In the genomic region with DNA sequence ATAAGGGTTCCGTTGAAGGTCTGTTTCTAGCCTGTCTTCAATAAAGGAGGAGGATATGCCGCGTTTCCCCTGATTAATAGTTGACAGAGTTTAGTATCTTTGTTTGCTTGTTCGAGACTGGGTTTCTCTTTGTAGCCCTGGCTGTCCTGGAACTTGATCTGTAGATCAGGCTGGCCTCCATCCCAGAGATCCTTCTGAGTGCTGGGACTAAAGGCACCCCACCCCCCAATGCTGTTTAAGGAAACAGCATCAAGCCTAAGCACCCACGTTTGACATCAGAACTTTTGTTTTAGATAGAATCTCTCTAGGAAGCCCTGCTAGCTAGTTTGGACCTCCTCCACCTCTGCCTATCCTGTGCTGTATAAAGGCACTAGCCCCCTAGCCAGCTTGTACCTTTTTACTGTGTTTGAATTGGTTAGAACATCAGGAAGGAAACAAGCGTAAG, we compare ENCODE assay signal across 8 mouse cellular contexts. TPM values are rescaled to one million over a fixed set of nuclear protein-coding genes. Genes with fewer than 3 reads are reported as not detected.
A peak's percentile ranks its signal among the peaks of the same experiment; 100 is the strongest.
DNase-seq lines count a peak whose midpoint lies in the region; ATAC-seq and TF ChIP-seq lines count a peak whose summit lies in the region.

No protein-coding gene starts in this region.

- H3K27ac ChIP-seq in heart, embryonic 11.5 days (ENCODE audit: low read depth, low read length), result no peak overlapping the region
- H3K27ac ChIP-seq in MEL (ENCODE audit: control insufficient read depth, low read depth, low read length), result peak overlapping the region; percentile 32
- H3K27ac ChIP-seq in hindbrain, embryonic 12.5 days, result no peak overlapping the region
- H3K27ac ChIP-seq in macrophage, result peak overlapping the region; percentile 55

- no peaks in the 10 kb centered on the region for H3K9me3 ChIP-seq in heart, embryonic 11.5 days (replicated peaks; ENCODE audit: control insufficient read depth, low read length)
- no peaks in the 10 kb centered on the region for H3K9me3 ChIP-seq in MEL (replicated peaks; ENCODE audit: insufficient read depth, low read length)
- H3K9me3 ChIP-seq in hindbrain, embryonic 12.5 days (replicated peaks), result no peaks in the 10 kb centered on the region

- WGBS in heart, embryonic 11.5 days (ENCODE audit: insufficient replicate concordance), result 19% methylated on average over 6 of the region's 6 CpGs
- WGBS in hindbrain, embryonic 12.5 days, result 16% methylated on average over 6 of the region's 6 CpGs
- whole genome bisulfite sequencing in macrophage (ENCODE audit: missing documents), result 18% methylated on average over 6 of the region's 6 CpGs

- DNase-seq in heart, postnatal 4 days, result no peak
- DNase-seq in MEL (ENCODE audit: low read depth, low spot score), result no peak
- DNase-seq in adrenal gland, postnatal 14 days, result no peak
- DNase-seq in retina, embryonic 14.5 days (ENCODE audit: low spot score), result no peak
- DNase-seq in urinary bladder, postnatal 14 days (ENCODE audit: low spot score), result no peak

- peak overlapping the region; percentile 90 for H3K9ac ChIP-seq in heart, embryonic 11.5 days (ENCODE audit: low read depth, low read length)
- peak overlapping the region; percentile 89 for H3K9ac ChIP-seq in MEL (ENCODE audit: control insufficient read depth, low read depth, low read length, poor library complexity, severe bottlenecking)
- H3K9ac ChIP-seq in hindbrain, embryonic 12.5 days, result peak overlapping the region; percentile 74

- H3K36me3 ChIP-seq in heart, embryonic 11.5 days (ENCODE audit: control insufficient read depth, insufficient read depth, low read length), result no peaks in the 10 kb centered on the region
- H3K36me3 ChIP-seq in MEL (ENCODE audit: control insufficient read depth in 1 of 2, insufficient read depth in 2 of 2, low read length in 2 of 2), result peaks cover 0 to 17% of the 10 kb centered on the region in 2 experiments; a peak in 2 of 4 replicates
- no peaks in the 10 kb centered on the region for H3K36me3 ChIP-seq in hindbrain, embryonic 12.5 days
- H3K36me3 ChIP-seq in macrophage (ENCODE audit: inconsistent target), result no peaks in the 10 kb centered on the region

- no peak for TF ChIP-seq RAD21 in MEL (IDR thresholded peaks at IDR 0.05; ENCODE audit: low read depth, low read length)

- H3K4me1 ChIP-seq in heart, embryonic 11.5 days (ENCODE audit: control insufficient read depth, insufficient read depth, low read length), result peaks cover 12% of the 10 kb centered on the region
- peaks cover 3 to 14% of the 10 kb centered on the region in 2 experiments; a peak in 3 of 4 replicates for H3K4me1 ChIP-seq in MEL (ENCODE audit: control insufficient read depth in 1 of 2, insufficient read depth in 2 of 2, low read length in 2 of 2)
- H3K4me1 ChIP-seq in hindbrain, embryonic 12.5 days, result peaks cover 14% of the 10 kb centered on the region

- no peak for TF ChIP-seq CTCF in MEL (IDR thresholded peaks at IDR 0.05 in 2 of 3, conservative IDR thresholded peaks at IDR 0.05 in 1 of 3; ENCODE audit: control insufficient read depth in 1 of 3, insufficient read depth in 1 of 3, low read depth in 2 of 3, low read length in 3 of 3, poor library complexity in 1 of 3, severe bottlenecking in 1 of 3)

- no peak for ATAC-seq in heart, embryonic 11.5 days (replicated peaks; ENCODE audit: insufficient number of reproducible peaks, low FRiP score, low TSS enrichment)
- no peak for ATAC-seq in hindbrain, embryonic 12.5 days (ENCODE audit: low FRiP score)

- peaks cover 12% of the 10 kb centered on the region for H3K79me2 ChIP-seq in MEL (ENCODE audit: control insufficient read depth, insufficient read depth, low read length, poor library complexity)
- H3K79me2 ChIP-seq in macrophage (ENCODE audit: inconsistent target), result peaks cover 60% of the 10 kb centered on the region

- TF ChIP-seq EP300 in MEL (IDR thresholded peaks at IDR 0.05; ENCODE audit: low read depth in 1 of 2, low read length in 2 of 2), result no peak

- TF ChIP-seq POLR2A in MEL (IDR thresholded peaks at IDR 0.05; ENCODE audit: control insufficient read depth in 1 of 2, insufficient read depth in 1 of 2, low read depth in 1 of 2, low read length in 2 of 2, poor library complexity in 1 of 2), result no peak

- peak overlapping the region; percentile 91 for H3K4me3 ChIP-seq in heart, embryonic 11.5 days (ENCODE audit: low read depth, low read length)
- H3K4me3 ChIP-seq in MEL (ENCODE audit: control insufficient read depth in 1 of 2, insufficient read depth in 1 of 2, low read depth in 2 of 2, low read length in 2 of 2) (peak overlapping the region; percentile 97), macrophage (ENCODE audit: inconsistent target) (peak overlapping the region; percentile 86)
- H3K4me3 ChIP-seq in hindbrain, embryonic 12.5 days, result peak overlapping the region; percentile 74

- no peaks in the 10 kb centered on the region for H3K27me3 ChIP-seq in heart, embryonic 11.5 days (ENCODE audit: control insufficient read depth, insufficient read depth, low read length)
- no peaks in the 10 kb centered on the region for H3K27me3 ChIP-seq in MEL (ENCODE audit: control insufficient read depth in 1 of 2, insufficient read depth in 2 of 2, low read length in 2 of 2)
- no peaks in the 10 kb centered on the region for H3K27me3 ChIP-seq in hindbrain, embryonic 12.5 days

- peak overlapping the region; percentile 73 for H3K4me2 ChIP-seq in heart, embryonic 11.5 days
- H3K4me2 ChIP-seq in hindbrain, embryonic 12.5 days (replicated peaks), result peak overlapping the region; percentile 76

TF ChIP-seq in MEL, 35 proteins besides CTCF, POLR2A, EP300 and RAD21:
- TF ChIP-seq MYC (IDR thresholded peaks at IDR 0.05; ENCODE audit: low read depth, low read length) (0 out of 2 replicates have a peak, but pooled peaks have one; percentile 8), CHD2 (IDR thresholded peaks at IDR 0.05; ENCODE audit: low read length) (no peak), UBTF (IDR thresholded peaks at IDR 0.05; ENCODE audit: borderline replicate concordance, insufficient read depth, low read depth, low read length) (no peak), NELFE (IDR thresholded peaks at IDR 0.05; ENCODE audit: low read depth, low read length) (no peak), SMC3 (IDR thresholded peaks at IDR 0.05; ENCODE audit: low read depth, low read length) (no peak)

RNA-seq across cellular contexts. Expression of gene Cds2, which starts 1.3 kb away (rescaled TPM):
- 13.0 and 18.5 TPM in 2 replicates for polyA plus RNA-seq in heart, embryonic 11.5 days (2014; fragmentation: Nextera tagmentation; extraction: Ambion mirVana)
- 10 to 100 TPM; 63.9 to 73.8 TPM for total RNA-seq in heart, postnatal 4 days (2021)
- 8.8 and 10.3 TPM in 2 replicates for total RNA-seq in MEL (2012; rRNA removed)
- polyA plus RNA-seq in MEL (2012; ENCODE audit: insufficient read depth in 1 of 2, insufficient read length in 2 of 2, low read depth in 1 of 2, low replicate concordance in 2 of 2, missing spikeins in 1 of 2), result 10 to 100 TPM in 1 of 2 experiments, not detected in 1; 28.5 TPM
- 41.6 and 43.7 TPM in 2 replicates for polyA plus RNA-seq in hindbrain, embryonic 12.5 days (2016; fragmentation: Nextera tagmentation; extraction: Ambion mirVana)
- 100 to 1,000 TPM in 8 of 26 experiments, 10 to 100 TPM in 18; 17.6 to 118 (median 84.2) TPM for total RNA-seq in macrophage (2018; cell fraction: chromatin; rRNA removed)
- 10 to 100 TPM; 41.5 to 83.2 (median 60.9) TPM for total RNA-seq in macrophage (2018; cell fraction: cytosol; rRNA removed)
- total RNA-seq in macrophage (2018; cell fraction: nucleus; rRNA removed), result 100 to 1,000 TPM in 16 of 26 experiments, 10 to 100 TPM in 10; 58.3 to 168 (median 104) TPM
- 27.8 to 48.0 TPM (median 34.4 TPM) in 3 replicates for polyA plus RNA-seq in macrophage (2018)
- 61.1 and 62.8 TPM in 2 replicates for total RNA-seq in adrenal gland, postnatal 14 days (2021)

RNA-seq across cellular contexts. Expression of gene Pcna, which starts 11.2 kb away (rescaled TPM):
- 209 and 212 TPM in 2 replicates for polyA plus RNA-seq in heart, embryonic 11.5 days (2014; fragmentation: Nextera tagmentation; extraction: Ambion mirVana)
- total RNA-seq in heart, postnatal 4 days (2021), result 100 to 1,000 TPM; 182 to 184 TPM
- 398 and 427 TPM in 2 replicates for total RNA-seq in MEL (2012; rRNA removed)
- polyA plus RNA-seq in MEL (2012; ENCODE audit: insufficient read depth in 1 of 2, insufficient read length in 2 of 2, low read depth in 1 of 2, low replicate concordance in 2 of 2, missing spikeins in 1 of 2) (100 to 1,000 TPM; 308 to 541 TPM), macrophage (2018) (211 to 931 TPM (median 452 TPM) in 3 replicates)
- polyA plus RNA-seq in hindbrain, embryonic 12.5 days (2016; fragmentation: Nextera tagmentation; extraction: Ambion mirVana), result 173 and 178 TPM in 2 replicates
- 100 to 1,000 TPM in 6 of 26 experiments, 10 to 100 TPM in 20; 41.5 to 158 (median 77.7) TPM for total RNA-seq in macrophage (2018; cell fraction: chromatin; rRNA removed)
- 100 to 1,000 TPM; 209 to 316 (median 252) TPM for total RNA-seq in macrophage (2018; cell fraction: cytosol; rRNA removed)
- total RNA-seq in macrophage (2018; cell fraction: nucleus; rRNA removed), result 100 to 1,000 TPM in 23 of 26 experiments, 10 to 100 TPM in 3; 77.9 to 298 (median 112) TPM
- total RNA-seq in adrenal gland, postnatal 14 days (2021), result 116 and 132 TPM in 2 replicates

RNA-seq across cellular contexts. Expression of gene Tmem230, which starts 16.7 kb away (rescaled TPM):
- 42.1 and 44.2 TPM in 2 replicates for polyA plus RNA-seq in heart, embryonic 11.5 days (2014; fragmentation: Nextera tagmentation; extraction: Ambion mirVana)
- total RNA-seq in heart, postnatal 4 days (2021), result 10 to 100 TPM; 22.6 to 24.4 TPM
- 8.3 and 9.1 TPM in 2 replicates for total RNA-seq in MEL (2012; rRNA removed)
- 10 to 100 TPM in 1 of 2 experiments, not detected in 1; 21.5 TPM for polyA plus RNA-seq in MEL (2012; ENCODE audit: insufficient read depth in 1 of 2, insufficient read length in 2 of 2, low read depth in 1 of 2, low replicate concordance in 2 of 2, missing spikeins in 1 of 2)
- 56.5 and 60.9 TPM in 2 replicates for polyA plus RNA-seq in hindbrain, embryonic 12.5 days (2016; fragmentation: Nextera tagmentation; extraction: Ambion mirVana)
- total RNA-seq in macrophage (2018; cell fraction: chromatin; rRNA removed), result 10 to 100 TPM in 24 of 26 experiments, 1 to 10 TPM in 2; 5.2 to 51.6 (median 25.6) TPM
- 10 to 100 TPM; 39.6 to 64.0 (median 54.0) TPM for total RNA-seq in macrophage (2018; cell fraction: cytosol; rRNA removed)
- 10 to 100 TPM; 22.8 to 94.8 (median 41.2) TPM for total RNA-seq in macrophage (2018; cell fraction: nucleus; rRNA removed)
- 48.4 to 82.0 TPM (median 65.1 TPM) in 3 replicates for polyA plus RNA-seq in macrophage (2018)
- total RNA-seq in adrenal gland, postnatal 14 days (2021), result 32.8 and 34.8 TPM in 2 replicates

Comparison
In these comparisons a context has a peak if more than half of its experiments do, and no peak if none do; other contexts are left out.
1. H3K27ac ChIP-seq: peak in MEL (single experiment) and macrophage (single experiment); none in heart, embryonic 11.5 days (single experiment) and hindbrain, embryonic 12.5 days (single experiment).
2. Peak in every context shown above with its lines, with median percentiles within 50 percentile points of each other: H3K4me3 ChIP-seq and H3K9ac ChIP-seq.